Mouse (Mus musculus): ENCODE results near the gene Tas1r3.

DNA sequence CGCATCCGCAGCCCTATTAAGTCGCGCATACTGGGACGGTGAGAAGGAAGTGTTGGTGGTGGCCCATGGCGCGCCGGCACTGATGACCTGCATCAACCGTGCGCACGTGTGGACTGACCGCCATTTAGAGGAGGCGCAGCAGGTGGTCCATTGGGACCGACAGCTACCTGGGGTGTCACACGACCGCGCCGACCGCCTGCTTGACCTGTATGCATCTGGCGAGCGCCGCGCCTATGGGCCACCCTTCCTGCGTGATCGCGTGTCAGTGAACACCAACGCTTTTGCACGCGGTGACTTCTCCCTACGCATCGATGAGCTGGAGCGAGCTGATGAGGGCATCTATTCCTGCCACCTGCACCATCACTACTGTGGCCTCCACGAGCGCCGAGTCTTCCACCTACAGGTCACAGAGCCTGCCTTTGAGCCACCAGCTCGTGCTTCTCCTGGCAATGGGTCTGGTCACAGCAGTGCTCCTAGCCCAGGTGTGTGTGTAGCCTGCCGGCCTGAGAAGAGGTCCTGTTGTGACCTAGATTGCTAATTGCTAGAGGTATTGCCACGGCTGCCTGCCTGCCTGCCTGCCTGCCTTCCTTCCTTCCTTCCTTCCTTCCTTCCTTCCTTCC lies 21.4 kb downstream of the Tas1r3 start:
- TF ChIP-seq POLR2A (IDR thresholded peaks at IDR 0.05; ENCODE audit: low read depth, low read length) = no peak
- TF ChIP-seq CTCF (IDR thresholded peaks at IDR 0.05; ENCODE audit: extremely low read depth, insufficient read length, insufficient replicate concordance, low read depth, low read length) = no peak
